In genomic region chr9:24920031-24920445, GRCm38 (mm10) we compare ENCODE assay signal across 33 mouse cellular contexts.
DNase-seq lines count a peak whose midpoint lies in the region; ATAC-seq and TF ChIP-seq lines count a peak whose summit lies in the region.
"Had no signal": no experiment of that assay in that cellular context is flagged by ENCODE, and none has a peak within 500 bp of the region (broad histone marks: within the 10 kb centered on the region; RNA-seq: fewer than 3 reads in every experiment).

No protein-coding gene starts in this region.

- no peak for TF ChIP-seq EP300 in liver, postnatal 0 days (IDR thresholded peaks at IDR 0.05; ENCODE audit: low read depth)

- peak; percentile 10 for DNase-seq in liver, adult 2 months (ENCODE audit: extremely low read depth, low read depth, low spot score)
- no peak for DNase-seq in liver, postnatal 0 days
- peak; percentile 46 to 64 for DNase-seq in heart, postnatal 14 days
- no peak for DNase-seq in hindbrain, embryonic 10.5 days (ENCODE audit: low spot score)
- DNase-seq in MN1 (ENCODE audit: low spot score) = no peak
- DNase-seq in right cerebral cortex, postnatal 14 days = no peak
- DNase-seq: adrenal gland, postnatal 14 days; cerebellum, adult 11 months; cerebellum, adult 9-10 months; cerebellum, postnatal 36 days; kidney, adult 9 months; kidney, postnatal 10 days; layer of hippocampus, adult 9-11 months; lung, embryonic 14.5 days; lung, postnatal 4 days; right cerebral cortex, adult 18-20 months; thymus, adult 2 months; thymus, postnatal 36 days had no signal

- no peaks in the 10 kb centered on the region for H3K36me3 ChIP-seq in liver, adult 2 months (ENCODE audit: control insufficient read depth, insufficient read depth, low read length)
- H3K36me3 ChIP-seq in liver, postnatal 0 days (replicated peaks; ENCODE audit: insufficient read depth, low read length) = no peaks in the 10 kb centered on the region
- no peaks in the 10 kb centered on the region for H3K36me3 ChIP-seq in heart, embryonic 14.5 days (ENCODE audit: control insufficient read depth, insufficient read depth, low read length)
- no peaks in the 10 kb centered on the region for H3K36me3 ChIP-seq in hindbrain, embryonic 10.5 days
- H3K36me3 ChIP-seq: embryonic facial prominence, embryonic 12.5 days; forebrain, embryonic 10.5 days; G1E; limb, embryonic 10.5 days; limb, embryonic 15.5 days; midbrain, embryonic 12.5 days; neural tube, embryonic 12.5 days had no signal

- no peak overlapping the region for H3K27ac ChIP-seq in liver, adult 2 months (replicated peaks; ENCODE audit: insufficient read depth, low read depth, low read length)
- no peak overlapping the region for H3K27ac ChIP-seq in liver, postnatal 0 days (ENCODE audit: low read depth)
- peak overlapping the region in 1 of 2 experiments; percentile 78; a peak in 2 of 4 replicates for H3K27ac ChIP-seq in heart, embryonic 14.5 days (replicated peaks in 1 of 2; ENCODE audit: control insufficient read depth in 1 of 2, insufficient read depth in 1 of 2, low read depth in 2 of 2, low read length in 2 of 2)
- H3K27ac ChIP-seq in hindbrain, embryonic 10.5 days = no peak overlapping the region
- H3K27ac ChIP-seq: embryonic facial prominence, embryonic 12.5 days; forebrain, embryonic 10.5 days; hindbrain, embryonic 14.5 days; limb, embryonic 10.5 days; limb, embryonic 15.5 days; liver, embryonic 14.5 days; midbrain, embryonic 12.5 days; neural tube, embryonic 12.5 days had no signal

- intact Hi-C loops in heart, postnatal 14 days (cut with DNase I) = no loop called here

- no peaks in the 10 kb centered on the region for H3K9me3 ChIP-seq in liver, postnatal 0 days (ENCODE audit: low read length)
- H3K9me3 ChIP-seq in heart, embryonic 14.5 days (ENCODE audit: control insufficient read depth, low read length) = no peaks in the 10 kb centered on the region
- H3K9me3 ChIP-seq in hindbrain, embryonic 10.5 days = no peaks in the 10 kb centered on the region
- H3K9me3 ChIP-seq: embryonic facial prominence, embryonic 12.5 days; forebrain, embryonic 10.5 days; G1E; limb, embryonic 10.5 days; limb, embryonic 15.5 days; midbrain, embryonic 12.5 days; neural tube, embryonic 12.5 days had no signal

- H3K79me2 ChIP-seq in liver, adult 2 months (ENCODE audit: control insufficient read depth, insufficient read depth, low read length) = no peaks in the 10 kb centered on the region

- H3K9ac ChIP-seq in liver, adult 2 months (ENCODE audit: low read depth, low read length) = no peak overlapping the region
- H3K9ac ChIP-seq in liver, postnatal 0 days (replicated peaks) = no peak overlapping the region
- no peak overlapping the region for H3K9ac ChIP-seq in heart, embryonic 14.5 days (ENCODE audit: low read length)
- H3K9ac ChIP-seq: embryonic facial prominence, embryonic 12.5 days; hindbrain, embryonic 14.5 days; limb, embryonic 15.5 days; liver, embryonic 14.5 days; lung, embryonic 14.5 days; midbrain, embryonic 12.5 days; neural tube, embryonic 12.5 days had no signal

- TF ChIP-seq CTCF in liver, adult 2 months (IDR thresholded peaks at IDR 0.05; ENCODE audit: low read depth, low read length) = no peak
- TF ChIP-seq CTCF in liver, postnatal 0 days (IDR thresholded peaks at IDR 0.05; ENCODE audit: low read depth) = no peak

- H3K4me1 ChIP-seq in liver, adult 2 months (ENCODE audit: control insufficient read depth, insufficient read depth, low read length) = peaks cover 5% of the 10 kb centered on the region; the same call in 1 of the 2 replicates
- H3K4me1 ChIP-seq in liver, postnatal 0 days (ENCODE audit: insufficient read depth) = no peaks in the 10 kb centered on the region
- H3K4me1 ChIP-seq in heart, embryonic 14.5 days (ENCODE audit: control insufficient read depth in 2 of 2, insufficient read depth in 2 of 2, low read length in 2 of 2) = peaks cover 14 to 18% of the 10 kb centered on the region in 2 experiments
- peaks cover 13% of the 10 kb centered on the region for H3K4me1 ChIP-seq in hindbrain, embryonic 10.5 days (replicated peaks)
- H3K4me1 ChIP-seq: embryonic facial prominence, embryonic 12.5 days; limb, embryonic 15.5 days; megakaryocyte, embryonic 14.5 days; neural tube, embryonic 12.5 days had no signal

- no peak for ATAC-seq in liver, postnatal 0 days
- ATAC-seq in heart, embryonic 14.5 days (ENCODE audit: insufficient number of reproducible peaks, insufficient read depth, low FRiP score, low read depth) = peak; percentile 74
- ATAC-seq: forebrain, embryonic 16.5 days; intestine, postnatal 0 days; Patski had no signal

- no peaks in the 10 kb centered on the region for H3K27me3 ChIP-seq in liver, adult 2 months (ENCODE audit: control insufficient read depth, insufficient read depth, low read length)
- no peaks in the 10 kb centered on the region for H3K27me3 ChIP-seq in liver, postnatal 0 days (ENCODE audit: insufficient read depth, low read length)
- H3K27me3 ChIP-seq in heart, embryonic 14.5 days (ENCODE audit: control insufficient read depth, insufficient read depth, low read length) = no peaks in the 10 kb centered on the region
- H3K27me3 ChIP-seq in hindbrain, embryonic 10.5 days (ENCODE audit: insufficient read depth, poor library complexity, severe bottlenecking) = no peaks in the 10 kb centered on the region
- H3K27me3 ChIP-seq: embryonic facial prominence, embryonic 12.5 days; limb, embryonic 15.5 days; megakaryocyte, embryonic 14.5 days; midbrain, embryonic 12.5 days; neural tube, embryonic 12.5 days; Patski had no signal

- no peak overlapping the region for H3K4me2 ChIP-seq in liver, postnatal 0 days (ENCODE audit: low read depth, low read length)
- no peak overlapping the region for H3K4me2 ChIP-seq in heart, embryonic 14.5 days (ENCODE audit: low read length)
- H3K4me2 ChIP-seq: embryonic facial prominence, embryonic 12.5 days; hindbrain, embryonic 14.5 days; limb, embryonic 15.5 days; lung, embryonic 14.5 days; midbrain, embryonic 12.5 days; neural tube, embryonic 12.5 days had no signal

- no peak for TF ChIP-seq POLR2A in liver, adult 2 months (IDR thresholded peaks at IDR 0.05; ENCODE audit: extremely low read depth, insufficient read depth, low read length)

- no peak overlapping the region for H3K4me3 ChIP-seq in liver, adult 2 months (ENCODE audit: insufficient read depth, low read depth, low read length)
- no peak overlapping the region for H3K4me3 ChIP-seq in liver, postnatal 0 days (ENCODE audit: low read depth, low read length)
- no peak overlapping the region for H3K4me3 ChIP-seq in heart, embryonic 14.5 days (ENCODE audit: control insufficient read depth in 1 of 2, insufficient read depth in 1 of 2, low read depth in 1 of 2, low read length in 2 of 2)
- H3K4me3 ChIP-seq in hindbrain, embryonic 10.5 days = no peak overlapping the region
- H3K4me3 ChIP-seq: embryonic facial prominence, embryonic 12.5 days; forebrain, embryonic 10.5 days; limb, embryonic 10.5 days; limb, embryonic 15.5 days; megakaryocyte, embryonic 14.5 days; midbrain, embryonic 12.5 days; myocyte; neural tube, embryonic 12.5 days had no signal

- WGBS in liver, adult 2 months = 81% methylated on average over 9 of the region's 9 CpGs
- WGBS in liver, postnatal 0 days (ENCODE audit: insufficient replicate concordance) = 63% methylated on average over 9 of the region's 9 CpGs
- WGBS in heart, embryonic 14.5 days = 42% methylated on average over 9 of the region's 9 CpGs
- WGBS in hindbrain, embryonic 10.5 days = 86% methylated on average over 9 of the region's 9 CpGs

Comparison
In these comparisons a context has a peak if more than half of its experiments do, and no peak if none do; other contexts are left out.
1. DNase-seq: peak in liver, adult 2 months (single experiment) and heart, postnatal 14 days (2 of 2); none in liver, postnatal 0 days (single experiment), hindbrain, embryonic 10.5 days (single experiment), MN1 (single experiment) and right cerebral cortex, postnatal 14 days (single experiment).